ENCODE assay signal across 9 mouse cellular contexts in genomic region chr1:191909316-191909715, GRCm38 (mm10). TPM values are rescaled to one million over a fixed set of nuclear protein-coding genes. Genes with fewer than 3 reads are reported as not detected.
DNase-seq lines count a peak whose midpoint lies in the region; ATAC-seq lines count a peak whose summit lies in the region.
"Had no signal": no experiment of that assay in that cellular context is flagged by ENCODE, and none has a peak within 500 bp of the region (broad histone marks: within the 10 kb centered on the region; RNA-seq: fewer than 3 reads in every experiment).

No protein-coding gene starts in this region.

- 94% methylated on average over 14 of the region's 14 CpGs for WGBS in liver, embryonic 11.5 days
- WGBS in intestine, embryonic 16.5 days: 91% methylated on average over 14 of the region's 14 CpGs
- WGBS in neural tube, embryonic 15.5 days: 93% methylated on average over 14 of the region's 14 CpGs

- no peak overlapping the region; the same call in 1 of the 2 replicates for H3K27ac ChIP-seq in liver, embryonic 11.5 days (ENCODE audit: low read depth, low read length)
- no peak overlapping the region for H3K27ac ChIP-seq in intestine, embryonic 16.5 days (ENCODE audit: low read length)
- no peak overlapping the region for H3K27ac ChIP-seq in neural tube, embryonic 15.5 days (replicated peaks)

- H3K9ac ChIP-seq in liver, embryonic 11.5 days (ENCODE audit: low read depth, low read length): no peak overlapping the region
- H3K9ac ChIP-seq in intestine, embryonic 16.5 days (ENCODE audit: low read depth, low read length): no peak overlapping the region
- no peak overlapping the region for H3K9ac ChIP-seq in neural tube, embryonic 15.5 days (replicated peaks)

- ATAC-seq in erythroblast, adult 5-6 weeks (replicated peaks; ENCODE audit: low FRiP score, poor library complexity, severe bottlenecking): no peak
- no peak for ATAC-seq in liver, embryonic 11.5 days (replicated peaks; ENCODE audit: low FRiP score)
- no peak for ATAC-seq in intestine, embryonic 16.5 days
- ATAC-seq in neural tube, embryonic 15.5 days (ENCODE audit: low FRiP score): no peak
- no peak for ATAC-seq in megakaryocyte progenitor cell, adult 5-6 weeks (replicated peaks; ENCODE audit: poor library complexity)

- no peaks in the 10 kb centered on the region for H3K9me3 ChIP-seq in erythroblast, embryonic 14.5 days (ENCODE audit: control insufficient read depth, low read length)
- no peaks in the 10 kb centered on the region for H3K9me3 ChIP-seq in liver, embryonic 11.5 days (ENCODE audit: control insufficient read depth, low read length)
- H3K9me3 ChIP-seq in intestine, embryonic 16.5 days (ENCODE audit: control insufficient read depth, low read length): no peaks in the 10 kb centered on the region
- no peaks in the 10 kb centered on the region for H3K9me3 ChIP-seq in neural tube, embryonic 15.5 days (replicated peaks)

- DNase-seq in liver, embryonic 11.5 days (ENCODE audit: low spot score): no peak
- no peak for DNase-seq in liver
- no peak for DNase-seq in left cerebral cortex, postnatal 14 days (ENCODE audit: low spot score in 2 of 2)
- DNase-seq: kidney, postnatal 14 days had no signal

- peaks cover 66% of the 10 kb centered on the region for H3K4me1 ChIP-seq in erythroblast, embryonic 14.5 days (ENCODE audit: control insufficient read depth)
- peaks cover 39% of the 10 kb centered on the region for H3K4me1 ChIP-seq in liver, embryonic 11.5 days (replicated peaks; ENCODE audit: control insufficient read depth, insufficient read depth, low read length)
- peaks cover 41% of the 10 kb centered on the region for H3K4me1 ChIP-seq in intestine, embryonic 16.5 days (ENCODE audit: control insufficient read depth, insufficient read depth, low read length)
- peaks cover 59% of the 10 kb centered on the region for H3K4me1 ChIP-seq in neural tube, embryonic 15.5 days

- H3K27me3 ChIP-seq in erythroblast, embryonic 14.5 days (ENCODE audit: control insufficient read depth): peaks cover 9% of the 10 kb centered on the region
- no peaks in the 10 kb centered on the region for H3K27me3 ChIP-seq in liver, embryonic 11.5 days (replicated peaks; ENCODE audit: control insufficient read depth, insufficient read depth, low read length)
- no peaks in the 10 kb centered on the region for H3K27me3 ChIP-seq in intestine, embryonic 16.5 days (replicated peaks; ENCODE audit: control insufficient read depth, insufficient read depth, low read length)
- H3K27me3 ChIP-seq in neural tube, embryonic 15.5 days (replicated peaks): no peaks in the 10 kb centered on the region

- H3K4me3 ChIP-seq in erythroblast, embryonic 14.5 days (replicated peaks): peak overlapping the region; percentile 79
- peak overlapping the region; percentile 97; the same call in 1 of the 2 replicates for H3K4me3 ChIP-seq in liver, embryonic 11.5 days (ENCODE audit: low read depth, low read length)
- H3K4me3 ChIP-seq in intestine, embryonic 16.5 days (ENCODE audit: low read length): peak overlapping the region; percentile 10; the same call in 1 of the 2 replicates
- H3K4me3 ChIP-seq in neural tube, embryonic 15.5 days (replicated peaks): peak overlapping the region; percentile 97; the same call in 1 of the 2 replicates

- peak overlapping the region; percentile 95 for H3K4me2 ChIP-seq in liver, embryonic 11.5 days
- peak overlapping the region; percentile 88 for H3K4me2 ChIP-seq in intestine, embryonic 16.5 days (ENCODE audit: low read depth, low read length)
- H3K4me2 ChIP-seq in neural tube, embryonic 15.5 days: peak overlapping the region; percentile 89

- intact Hi-C loops in left cerebral cortex, postnatal 14 days (cut with DNase I): loop anchor here (5.0 kb wide), 1 partner anchor 183 kb away; the partner anchor contains the start of gene Traf5

- H3K36me3 ChIP-seq in erythroblast, embryonic 14.5 days (ENCODE audit: control insufficient read depth): peaks cover 67% of the 10 kb centered on the region
- peaks cover 13% of the 10 kb centered on the region for H3K36me3 ChIP-seq in liver, embryonic 11.5 days (ENCODE audit: control insufficient read depth, insufficient read depth, low read length)
- H3K36me3 ChIP-seq in intestine, embryonic 16.5 days (ENCODE audit: control insufficient read depth, insufficient read depth, low read length): 0 out of 2 replicates have a peak, but pooled peaks cover 7% of the 10 kb centered on the region
- peaks cover 8% of the 10 kb centered on the region for H3K36me3 ChIP-seq in neural tube, embryonic 15.5 days

RNA-seq across cellular contexts. Expression of gene Slc30a1, which starts 2.7 kb away (rescaled TPM):
- polyA plus RNA-seq in erythroblast, embryonic 14.5 days (2012): 2.0 TPM in 2 replicates
- 21.1 and 24.0 TPM in 2 replicates for total RNA-seq in erythroblast, adult 5-6 weeks (2015; ENCODE audit: low replicate concordance)
- 30.1 and 42.1 TPM in 2 replicates for total RNA-seq in erythroblast, adult 5-6 weeks (2017; ENCODE audit: low replicate concordance)
- polyA plus RNA-seq in liver, embryonic 11.5 days (2014; fragmentation: Nextera tagmentation; extraction: Ambion mirVana): 2.6 and 3.1 TPM in 2 replicates
- polyA plus RNA-seq in intestine, embryonic 16.5 days (2015; fragmentation: Nextera tagmentation; extraction: Ambion mirVana): 1.8 TPM in 2 replicates
- 3.6 and 4.1 TPM in 2 replicates for polyA plus RNA-seq in neural tube, embryonic 15.5 days (2015; fragmentation: Nextera tagmentation; extraction: Ambion mirVana)
- 10 to 100 TPM; 33.4 to 36.2 TPM for total RNA-seq in left cerebral cortex, postnatal 14 days (2021)
- 4.7 TPM in 2 replicates for total RNA-seq in megakaryocyte progenitor cell, adult 5-6 weeks (2015)
- total RNA-seq in megakaryocyte progenitor cell, adult 5-6 weeks (2017): 5.3 and 5.6 TPM in 2 replicates

Comparison
In these comparisons a context has a peak if more than half of its experiments do, and no peak if none do; other contexts are left out.
1. H3K4me3 ChIP-seq: peak in every context shown above with its lines; median percentile 97 in liver, embryonic 11.5 days; 97 in neural tube, embryonic 15.5 days; 79 in erythroblast, embryonic 14.5 days; 10 in intestine, embryonic 16.5 days.